Mouse (Mus musculus): Measurements from ENCODE around the gene Fbh1.

- TF ChIP-seq EP300 (IDR thresholded peaks at IDR 0.05; ENCODE audit: low read depth) (no peak), CTCF (IDR thresholded peaks at IDR 0.05; ENCODE audit: low read depth) (no peak)
Observed at GRCm38 (mm10) chr2:11706746-11707065, 70.7 kb downstream of the Fbh1 start.

Measured in liver, postnatal 0 days (tissue).